Mouse (Mus musculus) left cerebral cortex, postnatal 36 days (tissue): ENCODE measurements at regions not wholly inside any gene's neighbourhood (a gene's known extent, or its start where the extent isn't known, plus 50 kb on each side); places are given as distances from the start of the nearest gene placed in this dataset.
"Not testable (repeated sequence)": the region's sequence is repeated elsewhere in the genome, so short reads cannot be mapped to it uniquely, and the experiment has no call there.

ENCODE experiments used
- DNase-seq, 2 experiments: peaks; one replicate each; pipeline ENCODE4 v3.0.0; 2021 to 2022; ENCODE audit warnings: low spot score in 2 of 2, mixed read lengths in 1 of 2
- intact Hi-C: fragments of 180-260 bp; cut with DNase I; formaldehyde crosslinking; loops from one replicate; pipeline ENCODE4 v1.15.1; 2025

- intact Hi-C loops: no loop called here
- peak; percentile 27 to 34 for DNase-seq
Observed at GRCm38 (mm10) chr3:21771752-21772298, 304.6 kb upstream of the Tbl1xr1 start.

- intact Hi-C loops: no loop called here
Observed at GRCm38 (mm10) chr3:21774172-21774842, 302.1 kb upstream of the Tbl1xr1 start.

DNA sequence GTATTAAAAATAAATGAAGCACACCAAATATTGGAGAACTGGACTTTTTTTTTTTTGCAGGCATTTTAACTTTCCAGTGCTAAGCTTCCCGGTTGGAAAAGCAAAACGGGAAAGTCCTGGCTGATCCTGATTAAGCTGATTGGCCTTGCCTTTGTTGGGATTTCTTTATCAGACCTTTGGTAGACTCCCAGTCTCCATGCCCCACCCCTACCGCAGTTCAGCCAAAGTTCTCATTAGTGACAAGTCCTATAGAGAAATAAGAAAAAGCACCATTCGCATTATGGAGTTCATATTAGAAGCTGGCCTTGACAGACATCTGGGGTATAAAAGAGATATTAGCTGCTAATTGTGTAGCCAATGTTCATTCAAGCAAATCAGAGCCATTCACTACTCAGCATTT, 297.7 kb upstream of the Tbl1xr1 start:
- intact Hi-C loops: no loop called here

More at GRCm38 (mm10) chr3:21774172-21774842, 302.1 kb upstream of the Tbl1xr1 start:
- no peak for DNase-seq

DNA sequence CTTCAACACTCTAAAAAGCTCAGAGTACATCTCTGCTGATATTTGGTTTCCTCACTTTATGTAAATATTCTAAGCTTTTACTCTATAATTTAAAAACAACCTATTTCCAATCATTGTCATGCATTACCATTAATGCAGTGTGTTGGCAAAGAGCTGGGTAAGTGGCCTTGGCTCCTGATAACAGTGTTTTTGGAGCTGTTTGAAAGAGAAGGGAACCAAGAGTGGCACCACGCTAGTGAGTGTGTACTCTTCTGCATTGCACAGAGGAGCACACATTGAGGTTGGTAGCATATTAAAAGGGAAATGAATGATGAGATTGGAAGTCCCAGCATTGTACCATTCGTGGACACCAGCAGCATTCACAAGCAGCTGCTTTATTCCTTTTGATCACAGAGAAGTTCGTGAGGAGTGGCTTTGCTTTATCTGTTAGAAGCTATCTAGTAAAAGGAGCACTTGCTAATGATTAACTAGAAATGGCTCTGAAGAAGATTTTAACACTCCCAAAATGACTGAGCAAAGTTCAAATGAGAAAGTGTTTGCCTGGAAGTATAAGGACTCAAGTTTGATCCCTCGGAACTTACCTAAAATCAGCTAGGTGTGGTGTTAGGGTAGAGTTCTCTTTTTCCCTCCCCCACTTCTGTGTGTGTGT, 284.3 kb upstream of the Tbl1xr1 start:
- intact Hi-C loops: no loop called here
- DNase-seq: no peak

More for the DNA sequence above, 297.7 kb upstream of the Tbl1xr1 start:
- DNase-seq: no peak

DNA sequence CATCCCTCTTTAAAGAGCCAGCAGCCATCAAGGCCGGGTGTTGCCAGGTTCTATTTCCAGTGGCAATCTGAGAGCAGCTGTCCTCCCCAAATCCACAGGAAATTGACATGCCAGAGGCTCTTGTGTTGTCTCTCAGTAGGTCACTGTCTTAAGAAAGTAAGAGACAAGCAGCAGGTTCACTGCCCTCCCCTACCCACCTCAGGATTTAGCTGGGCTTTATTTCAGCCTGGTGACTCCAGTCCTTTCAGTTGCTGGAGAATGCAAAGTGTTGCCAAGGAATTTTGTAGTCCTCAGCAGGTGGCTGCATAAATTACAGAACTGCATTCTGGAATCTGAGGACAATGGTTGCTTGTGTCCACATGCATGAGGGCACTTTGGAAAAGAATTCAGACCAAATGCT, 278.3 kb upstream of the Tbl1xr1 start:
- intact Hi-C loops: no loop called here
- DNase-seq: no peak

- intact Hi-C loops, DNase-seq: not testable (repeated sequence)
Observed at GRCm38 (mm10) chr3:21803886-21804285, 272.6 kb upstream of the Tbl1xr1 start.

DNA sequence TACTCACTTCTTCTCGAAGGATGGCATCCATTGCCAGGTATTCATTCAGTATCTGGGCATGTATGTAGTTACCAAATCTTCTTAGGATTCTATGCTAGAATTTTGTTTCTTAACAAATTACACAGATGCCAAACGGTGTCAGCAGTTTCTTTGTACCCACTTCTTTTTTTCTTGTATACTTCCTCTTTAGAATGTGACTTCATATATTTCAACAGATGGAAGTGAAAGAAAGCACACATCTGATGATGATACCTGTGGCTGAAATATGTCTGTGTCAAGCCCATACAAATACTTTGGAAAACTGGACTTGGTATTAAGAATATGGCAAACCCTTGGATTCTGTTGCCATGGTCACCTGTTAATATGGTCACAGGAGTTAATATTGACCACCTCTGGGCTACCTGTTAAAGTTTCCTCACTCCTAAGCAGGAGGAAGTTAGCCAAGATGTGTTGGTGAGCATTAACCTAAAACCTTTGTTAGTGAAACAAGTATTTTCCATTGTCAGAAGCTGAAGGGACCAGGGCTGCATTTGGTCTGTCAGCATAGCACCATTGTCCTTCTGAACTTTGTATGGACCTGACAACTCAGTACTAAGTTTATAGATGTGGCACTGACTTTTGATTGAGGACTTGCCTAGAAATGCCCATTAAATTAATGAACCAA, 269.8 kb upstream of the Tbl1xr1 start:
- intact Hi-C loops: loop anchor here (5.0 kb wide), 1 partner anchor 131 kb away; no protein-coding TSS in a partner anchor
- no peak for DNase-seq

DNA sequence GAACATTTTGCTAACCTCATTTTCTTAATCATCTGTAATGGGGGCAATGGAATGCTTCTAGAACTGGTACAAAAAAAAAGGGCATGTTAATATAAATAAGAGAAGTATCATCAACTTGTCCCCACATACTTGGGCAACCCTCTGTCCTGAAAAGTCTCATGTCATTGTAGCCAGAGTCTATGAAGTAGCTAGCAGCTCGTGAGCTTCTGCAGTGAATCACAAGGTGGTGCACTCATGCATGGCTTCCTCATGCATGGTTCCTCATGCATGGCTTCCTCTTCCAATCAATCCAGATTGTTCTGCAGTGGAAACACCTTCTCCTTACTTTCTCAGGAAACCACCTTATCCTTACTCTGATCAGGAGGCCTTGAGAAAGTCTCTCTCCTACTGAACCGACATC, 267.9 kb upstream of the Tbl1xr1 start:
- no peak for DNase-seq
- intact Hi-C loops: loop anchor here (5.0 kb wide), 1 partner anchor 129 kb away; no protein-coding TSS in a partner anchor

DNA sequence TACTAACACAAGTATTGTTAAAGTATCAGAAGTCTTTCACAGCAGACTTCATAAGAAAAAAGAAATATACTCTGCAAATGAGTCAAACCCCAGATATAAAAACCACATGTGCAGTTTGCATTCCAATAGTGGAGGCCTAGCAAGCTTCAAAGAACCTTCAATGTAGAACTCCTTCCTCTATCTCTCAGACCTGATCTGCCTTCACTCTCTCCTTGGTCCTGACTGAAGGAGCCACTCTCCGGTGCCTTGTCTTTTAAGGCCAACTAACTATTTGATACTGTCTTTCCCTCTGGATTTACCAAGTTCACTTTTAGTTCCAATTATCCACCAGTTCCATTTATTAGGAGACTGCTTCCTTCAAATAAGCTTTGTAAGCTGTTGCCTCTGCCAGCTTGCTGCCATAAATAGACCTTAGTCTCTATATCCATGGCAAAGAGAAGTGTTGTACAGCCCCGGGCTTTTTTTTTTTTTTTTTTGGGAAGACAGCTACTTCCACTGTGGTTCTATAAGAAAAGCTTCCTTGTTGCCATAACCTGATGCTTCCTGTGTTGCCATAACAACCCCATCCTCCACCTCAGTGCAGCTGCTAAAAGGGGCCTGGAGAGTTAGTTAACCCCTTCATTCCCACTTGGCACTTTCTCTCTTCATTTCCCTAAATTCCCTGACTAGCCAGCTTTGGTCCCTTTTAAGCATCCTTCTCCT, 266.5 kb upstream of the Tbl1xr1 start:
- intact Hi-C loops: loop anchor here (5.0 to 10.0 kb wide), 2 partner anchors 127 to 265 kb away; partner anchors contain the start of gene Tbl1xr1
- DNase-seq: no peak

DNA sequence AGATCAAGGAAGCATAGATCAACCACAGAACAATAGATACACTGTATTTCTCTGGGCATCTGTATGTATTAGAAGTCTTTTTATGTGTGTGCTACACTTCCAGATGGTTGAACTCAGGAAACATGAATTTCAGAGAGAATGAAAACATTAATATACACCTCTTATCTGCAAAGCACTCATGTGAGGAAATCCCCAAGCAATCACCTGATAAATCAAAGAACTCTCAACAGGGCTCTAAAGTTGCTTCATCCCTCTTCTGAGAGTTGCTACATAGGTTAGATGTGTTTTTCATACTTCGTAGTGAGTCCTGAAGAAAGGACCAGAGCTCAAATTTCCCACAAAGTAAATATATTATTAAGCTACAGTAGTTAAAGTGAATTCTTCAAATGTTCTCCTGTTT, 263.1 kb upstream of the Tbl1xr1 start:
- intact Hi-C loops: loop anchor here (10.0 kb wide), 1 partner anchor 261 kb away; the partner anchor contains the start of gene Tbl1xr1
- no peak for DNase-seq

DNA sequence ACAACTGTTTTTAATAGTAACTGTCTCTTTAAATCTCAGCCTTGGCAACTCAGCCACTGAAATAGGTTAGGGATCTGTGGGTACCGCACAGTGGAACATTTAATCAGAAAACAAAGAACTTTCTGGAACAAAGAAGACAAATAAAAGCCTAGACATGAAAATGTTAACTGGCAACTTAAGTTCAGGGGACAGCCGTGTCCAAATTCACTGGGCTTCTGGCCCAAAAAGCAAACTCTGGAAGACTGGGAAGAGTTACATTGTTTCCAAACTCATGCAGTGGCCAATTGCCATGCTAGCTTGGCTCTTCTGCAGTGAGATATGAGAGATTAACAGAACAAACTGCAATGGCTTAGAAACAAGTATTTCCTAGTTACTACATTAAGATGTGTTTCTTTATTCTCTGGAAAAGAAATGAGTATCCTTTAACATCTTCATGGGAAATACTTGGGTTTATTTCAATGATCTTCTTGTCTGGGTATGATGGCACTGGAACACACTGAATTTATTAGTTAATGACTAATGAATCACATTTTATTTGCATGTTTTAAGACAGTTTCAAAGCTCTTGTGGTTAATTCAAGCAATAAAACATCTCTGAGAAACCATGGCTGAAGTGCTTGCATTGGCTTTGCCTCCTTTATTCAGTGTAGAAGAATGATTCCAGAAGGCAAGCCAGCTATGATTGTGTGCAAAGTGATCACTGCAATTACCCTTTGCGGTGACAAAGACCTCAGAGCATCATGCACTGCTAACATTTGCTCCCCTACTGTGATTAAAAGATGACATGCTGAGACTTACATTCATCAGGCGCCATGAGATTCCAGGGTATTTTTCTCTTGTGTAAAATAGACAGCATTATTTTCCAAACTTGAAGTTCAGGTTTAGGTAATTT, 259.2 kb upstream of the Tbl1xr1 start:
- intact Hi-C loops: loop anchor here (10.0 kb wide), 1 partner anchor 258 kb away; the partner anchor contains the start of gene Tbl1xr1
- DNase-seq: no peak

DNA sequence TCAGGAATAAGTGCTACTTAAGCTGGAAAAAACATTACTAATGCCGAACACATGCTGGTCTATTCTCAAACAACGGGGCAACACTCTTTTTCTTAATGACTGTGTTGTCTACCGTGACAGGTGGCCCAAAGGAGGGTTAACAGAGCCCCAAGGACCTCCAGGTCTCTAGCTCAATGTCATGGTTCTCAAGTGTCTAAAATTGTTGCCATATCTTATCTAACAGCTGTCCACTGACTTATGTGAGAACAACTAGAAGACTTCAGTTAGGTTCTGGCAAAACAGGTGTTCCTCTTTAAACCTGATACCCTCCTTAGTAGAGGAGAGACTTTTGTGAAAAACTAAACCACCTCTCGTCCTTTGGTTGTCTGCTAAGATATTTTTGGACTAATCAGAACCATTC, 257.4 kb upstream of the Tbl1xr1 start:
- no peak for DNase-seq
- intact Hi-C loops: loop anchor here (10.0 kb wide), 1 partner anchor 256 kb away; the partner anchor contains the start of gene Tbl1xr1

DNA sequence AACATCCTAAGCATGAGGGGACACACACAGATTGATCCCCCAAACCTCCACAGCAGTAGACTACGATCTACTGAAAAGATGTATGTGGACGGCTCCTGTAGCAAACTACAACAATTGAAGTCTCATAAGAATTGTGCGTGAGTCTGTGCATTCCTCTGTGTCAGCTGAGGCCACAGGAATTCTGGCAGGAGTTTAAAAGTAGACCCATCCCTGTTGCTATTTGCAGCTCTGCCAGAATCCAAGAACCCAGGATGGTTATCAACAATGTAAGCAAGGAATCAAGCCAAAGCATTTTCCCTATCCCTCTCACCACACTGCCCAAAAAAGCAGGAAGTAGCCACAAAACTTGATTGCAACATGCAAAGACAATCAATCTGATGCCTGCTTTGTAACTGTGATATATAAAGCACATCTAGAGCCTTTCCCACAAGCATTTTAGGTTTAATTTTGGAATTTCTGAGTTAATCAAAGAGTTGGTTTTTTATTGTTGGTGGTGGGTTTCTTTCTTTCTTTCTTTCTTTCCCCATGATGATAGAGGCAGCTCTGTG, 256.3 kb upstream of the Tbl1xr1 start:
- DNase-seq: no peak

DNA sequence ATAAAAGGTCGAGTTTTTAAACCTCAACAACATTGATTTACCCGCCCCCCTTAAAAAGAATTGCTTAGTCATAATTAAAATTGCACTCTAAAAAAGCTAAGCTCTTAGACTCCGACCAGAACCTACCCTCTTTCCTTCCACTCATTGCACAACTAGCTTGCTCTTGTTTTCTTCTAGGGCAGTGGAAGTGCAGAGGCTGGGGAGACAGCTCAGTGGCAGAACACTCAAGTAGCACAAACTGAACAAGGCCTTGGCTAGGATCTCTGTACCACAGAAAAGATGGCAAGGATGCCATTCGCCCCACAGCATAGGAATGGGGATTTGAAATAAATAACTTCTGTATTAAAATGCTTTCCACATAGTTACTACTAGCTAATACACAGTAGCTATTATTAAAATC, 253.8 kb upstream of the Tbl1xr1 start:
- intact Hi-C loops: no loop called here
- DNase-seq: no peak

More for the DNA sequence above, 256.3 kb upstream of the Tbl1xr1 start:
- intact Hi-C loops: no loop called here

DNA sequence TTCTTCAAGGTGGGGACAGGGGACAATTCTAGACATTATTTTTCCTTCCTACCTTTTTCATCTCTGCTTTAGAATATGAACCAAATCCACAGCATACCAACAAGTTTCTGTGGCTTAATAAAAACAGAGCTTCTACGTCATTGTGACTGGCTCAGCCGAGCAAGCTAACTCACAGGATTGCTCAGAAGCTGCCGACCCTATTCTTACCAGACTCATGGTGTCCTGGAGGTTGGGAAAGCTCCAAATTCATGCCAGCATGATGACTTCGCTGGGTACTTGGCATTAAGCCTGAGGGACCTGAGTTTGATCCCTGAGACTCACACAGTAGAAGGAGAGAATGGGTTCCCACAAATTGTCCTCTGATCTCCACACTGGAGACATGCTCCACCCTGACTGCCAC, 253.1 kb upstream of the Tbl1xr1 start:
- intact Hi-C loops: no loop called here
- no peak for DNase-seq

DNA sequence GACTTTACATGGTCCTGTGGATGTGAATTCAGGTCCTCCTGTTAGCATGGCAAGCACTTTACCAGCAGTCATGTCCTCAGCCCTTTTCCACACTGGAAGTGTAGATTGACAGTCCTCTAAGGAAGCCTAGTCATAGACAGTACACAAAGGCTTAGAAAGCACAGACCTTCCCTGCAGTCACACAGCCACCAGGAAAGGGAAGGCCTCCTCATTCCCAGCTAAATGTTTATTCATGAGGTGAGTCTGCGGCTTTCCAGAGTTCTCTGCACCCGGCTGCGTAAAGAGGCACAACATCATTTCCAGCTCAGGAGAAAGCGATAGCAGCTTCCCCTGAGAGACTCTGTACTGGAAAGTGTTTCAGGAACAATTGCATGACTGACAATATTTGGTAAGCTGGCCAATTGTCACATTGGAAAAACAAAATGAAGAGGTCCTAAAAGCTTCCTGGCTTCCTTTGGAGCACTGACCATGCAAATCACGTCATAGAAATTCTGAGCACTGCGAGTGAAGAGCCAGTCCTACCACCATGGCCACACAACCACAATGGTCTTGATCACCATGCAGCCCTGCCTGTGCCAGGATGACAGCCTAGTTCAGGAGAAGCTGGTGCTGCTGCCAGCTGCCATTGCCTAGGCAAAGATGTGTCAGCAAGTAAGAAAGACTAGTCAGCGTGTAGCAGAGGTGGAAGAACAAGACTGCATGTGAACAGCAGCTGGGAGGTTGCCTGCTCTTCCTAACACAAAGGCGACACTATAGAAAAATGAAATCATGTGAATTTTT, 252.2 kb upstream of the Tbl1xr1 start:
- peak in 1 of 2 experiments; percentile 10 for DNase-seq
- intact Hi-C loops: no loop called here

DNA sequence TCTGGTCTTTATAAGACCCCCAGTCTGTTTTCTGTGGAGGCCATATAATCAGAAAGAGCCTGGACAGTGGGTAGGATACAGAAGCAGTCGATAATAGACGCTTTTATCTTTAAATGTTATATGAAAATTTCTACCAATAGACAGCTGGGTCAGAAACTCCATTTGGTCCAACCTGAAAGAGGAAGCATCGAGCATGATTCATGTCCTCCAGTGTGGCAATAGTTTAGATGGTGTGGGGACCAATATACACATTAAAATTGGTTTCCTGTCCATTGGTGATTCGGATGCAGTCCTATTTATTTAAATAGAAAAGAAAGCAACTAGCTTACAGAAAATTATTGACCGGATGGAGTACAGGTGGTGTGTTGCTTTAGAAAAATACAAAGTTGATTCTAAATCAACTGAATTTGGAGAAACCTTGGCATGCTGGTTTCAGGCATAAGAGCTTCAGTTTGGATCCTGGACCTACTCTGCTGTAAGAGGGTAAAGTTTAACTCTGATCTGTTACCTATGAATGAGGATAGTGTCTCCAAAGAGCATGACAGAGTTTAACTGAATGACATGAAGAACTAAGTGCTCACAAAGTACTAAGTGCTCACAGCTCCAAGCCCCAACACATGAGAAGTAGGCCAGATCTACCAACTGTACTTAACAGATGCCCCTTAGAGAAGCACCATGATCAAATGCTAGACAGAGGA, 251.4 kb upstream of the Tbl1xr1 start:
- intact Hi-C loops: no loop called here

More for the DNA sequence above, 251.4 kb upstream of the Tbl1xr1 start:
- DNase-seq: no peak
